Mouse (Mus musculus) heart, postnatal 36 days (tissue): ENCODE results near the gene Cmtm8. TPM values are rescaled to one million over a fixed set of nuclear protein-coding genes. Genes with fewer than 3 reads are reported as not detected.

Experiments
- DNase-seq, 2 experiments: peaks; one replicate each; pipeline ENCODE4 v3.0.0; 2021 to 2022
- intact Hi-C: fragments of 180-260 bp; cut with DNase I; formaldehyde crosslinking; loops from one replicate; pipeline ENCODE4 v1.15.1; 2025
- total RNA-seq, 2 experiments: library from RNA; stranded (reverse); gene quantifications; 2 replicates each; pipeline ENCODE4 v1.2.3; 2021

The Cmtm8 gene
- total RNA-seq, 2 experiments from 2014 or later, result 10.7 to 11.0 TPM

DNA sequence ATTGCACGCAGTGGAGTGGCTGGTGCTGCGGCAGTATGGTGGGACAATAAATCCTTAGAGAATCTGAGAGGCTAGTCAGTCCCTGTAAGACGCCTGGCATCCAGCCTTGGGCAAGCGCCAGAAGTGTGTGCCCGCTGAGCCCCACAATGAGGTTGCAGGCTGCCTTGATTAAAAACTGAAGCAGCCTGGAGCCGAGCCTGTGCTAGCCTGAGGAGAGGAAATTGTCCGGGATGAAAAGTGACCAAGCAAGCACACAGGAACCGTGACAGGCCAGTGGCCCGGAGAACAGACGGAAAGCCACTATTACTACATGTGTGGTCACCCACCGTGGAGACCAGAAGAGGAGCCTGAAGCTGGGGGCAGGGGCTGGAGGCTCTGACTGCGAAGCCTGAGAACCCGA is 76.9 kb downstream of the Cmtm8 start:
- DNase-seq, result no peak
- intact Hi-C loops, result no loop called here

DNA sequence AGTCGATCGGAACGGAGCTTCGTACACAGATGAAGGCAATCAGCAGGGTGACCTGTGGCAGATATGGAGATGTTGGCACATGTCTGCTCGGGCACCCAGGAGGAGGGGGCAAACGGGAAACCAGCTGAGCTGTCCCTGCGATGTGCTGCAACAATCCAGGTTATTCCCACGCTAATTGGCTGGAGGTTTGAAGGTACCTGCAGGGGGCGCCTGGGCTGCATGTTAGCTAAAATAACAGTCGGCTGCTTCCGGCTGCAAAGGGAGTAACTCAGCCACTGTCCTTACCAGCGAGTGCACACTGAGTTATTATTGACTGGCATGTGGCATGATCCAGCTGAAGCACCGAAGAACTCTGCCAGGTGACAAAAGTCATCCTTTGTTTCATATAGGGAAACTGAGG is 80.6 kb downstream of the Cmtm8 start:
- peak in 1 of 2 experiments; percentile 44 for DNase-seq
- intact Hi-C loops, result no loop called here

DNA sequence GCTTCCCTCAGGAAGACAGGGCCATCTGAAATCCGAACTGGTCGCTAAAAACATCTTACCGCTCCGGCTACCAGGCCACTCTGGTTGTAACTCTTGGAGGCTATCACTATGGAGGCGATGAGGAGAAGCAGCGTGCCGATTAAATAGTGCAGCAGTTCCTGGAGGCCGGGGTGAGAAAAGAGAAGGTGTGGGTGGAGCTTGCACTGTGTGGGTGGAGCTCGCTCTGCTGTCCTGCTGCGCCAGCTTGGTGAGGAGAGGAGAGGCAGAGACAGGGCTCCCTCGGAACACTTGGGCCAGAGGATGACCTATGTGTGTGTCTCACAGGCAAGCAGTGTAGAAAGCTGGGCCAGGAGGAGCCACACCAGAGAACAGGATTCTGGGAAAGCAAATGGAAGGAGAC is 82.1 kb downstream of the Cmtm8 start:
- intact Hi-C loops, result no loop called here
- DNase-seq, result no peak

DNA sequence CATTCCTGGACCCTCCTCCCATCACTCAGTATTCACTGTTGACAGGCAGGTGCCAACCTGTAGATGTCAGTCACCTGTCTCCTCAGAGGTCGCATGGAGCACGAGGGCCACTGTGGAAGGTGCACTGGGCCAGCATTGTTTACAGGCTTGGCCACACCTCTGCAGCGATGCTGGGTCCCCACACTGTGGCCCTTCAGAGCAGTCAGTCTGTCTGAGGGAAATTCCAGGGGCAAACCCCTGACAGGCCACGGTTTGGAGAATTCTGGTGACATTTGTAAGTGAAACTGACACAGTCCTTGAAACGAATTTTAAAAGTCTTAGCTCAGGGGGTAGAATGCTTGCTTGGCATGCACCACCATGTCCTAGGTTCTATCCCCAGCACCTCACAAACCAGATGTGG is 83.6 kb downstream of the Cmtm8 start:
- DNase-seq, result no peak
- intact Hi-C loops, result no loop called here

DNA sequence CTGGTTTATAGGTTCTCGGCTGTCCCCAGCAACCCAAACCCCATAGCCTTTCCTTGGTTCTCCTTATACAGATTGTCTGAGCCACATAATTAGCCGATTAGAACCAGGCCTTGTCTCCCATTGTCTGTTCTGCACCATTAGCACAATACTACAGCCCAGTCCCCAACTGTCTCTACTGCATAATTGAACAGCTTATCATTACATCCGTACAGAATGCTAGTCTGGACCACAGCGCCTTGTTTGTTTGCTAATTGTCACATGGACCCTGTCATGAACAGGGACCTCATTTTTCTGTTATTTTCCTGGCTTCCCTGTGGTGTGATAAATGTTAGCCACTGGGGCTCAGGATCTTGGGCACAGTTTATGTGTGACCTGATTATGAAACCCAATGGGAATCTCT is 84.1 kb downstream of the Cmtm8 start:
- intact Hi-C loops, result no loop called here
- DNase-seq, result no peak

DNA sequence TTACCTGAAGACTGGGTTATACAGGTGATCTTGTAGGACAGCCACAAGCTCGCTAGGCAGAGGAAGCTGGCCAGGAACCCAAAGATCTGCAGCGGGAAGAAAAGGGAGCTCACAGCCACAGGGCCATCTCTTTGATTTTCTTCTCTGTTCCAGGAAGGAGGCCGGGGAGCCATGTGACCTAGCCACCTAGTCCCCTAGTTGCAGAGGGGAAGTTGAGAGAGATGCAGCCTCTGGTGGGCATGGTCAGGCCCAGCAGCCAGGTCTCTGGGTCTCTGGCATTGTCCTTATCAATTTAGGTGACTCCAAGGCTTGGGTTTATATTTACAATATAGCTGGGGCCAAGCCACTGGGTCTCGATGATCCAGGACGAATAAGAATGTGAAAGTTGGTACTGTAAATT is 85.2 kb downstream of the Cmtm8 start:
- intact Hi-C loops, result no loop called here
- no peak for DNase-seq

DNA sequence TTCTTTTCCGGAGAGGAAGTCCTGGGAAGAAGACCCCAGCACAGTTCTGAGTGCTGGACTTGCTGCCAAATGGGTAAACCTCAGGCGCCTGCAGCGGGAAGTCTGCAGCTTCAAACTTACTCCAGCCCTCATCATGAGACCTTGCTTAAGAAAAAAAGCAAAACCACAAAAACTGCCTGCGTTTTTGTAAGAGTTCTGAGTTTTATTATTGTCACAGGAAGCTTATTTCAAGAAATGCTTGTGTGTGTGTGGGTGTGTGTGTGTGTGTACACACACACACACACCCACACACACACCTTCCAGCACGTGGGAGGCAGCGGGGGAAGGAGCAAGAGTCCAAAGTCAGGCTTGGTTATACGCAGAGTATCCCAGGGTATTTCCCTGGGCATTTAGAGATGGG is 85.7 kb downstream of the Cmtm8 start:
- intact Hi-C loops, result no loop called here
- DNase-seq, result no peak

DNA sequence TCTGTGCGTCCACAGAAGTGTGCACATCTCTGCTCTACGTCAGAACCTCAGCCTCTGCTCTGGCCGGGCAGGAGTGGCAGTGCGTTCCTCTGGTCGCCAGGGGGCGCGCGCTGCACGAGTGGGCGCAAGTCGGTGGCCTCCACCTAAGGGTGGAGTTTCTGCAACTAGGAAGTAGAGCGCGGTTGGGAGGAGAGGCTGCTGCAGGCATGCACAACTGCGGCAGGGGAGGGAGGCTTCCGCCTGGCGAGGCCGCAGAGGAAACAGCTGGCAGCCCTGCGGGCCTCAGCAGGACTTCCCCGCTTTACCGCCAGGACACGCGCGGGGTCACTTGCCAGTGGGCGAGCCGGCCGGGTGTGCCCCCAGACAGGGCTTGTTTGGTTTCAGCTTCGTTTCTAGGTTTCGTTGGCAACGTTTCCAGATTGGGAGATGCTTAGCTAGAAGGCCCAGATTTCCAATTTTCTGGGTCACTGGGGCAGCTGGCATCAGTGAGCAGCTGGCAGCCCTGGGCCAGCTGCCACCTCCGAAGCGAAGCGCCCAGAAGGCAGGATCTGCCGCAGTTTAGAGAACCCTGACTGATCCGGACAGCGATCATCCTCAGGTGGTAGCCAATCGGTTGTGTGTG is 91.0 kb downstream of the Cmtm8 start:
- intact Hi-C loops, result loop anchor here (1.0 to 5.0 kb wide), 5 partner anchors 28 to 204 kb away; partner anchors contain the start of gene Cmtm7
- peak; percentile 93 to 96 for DNase-seq

DNA sequence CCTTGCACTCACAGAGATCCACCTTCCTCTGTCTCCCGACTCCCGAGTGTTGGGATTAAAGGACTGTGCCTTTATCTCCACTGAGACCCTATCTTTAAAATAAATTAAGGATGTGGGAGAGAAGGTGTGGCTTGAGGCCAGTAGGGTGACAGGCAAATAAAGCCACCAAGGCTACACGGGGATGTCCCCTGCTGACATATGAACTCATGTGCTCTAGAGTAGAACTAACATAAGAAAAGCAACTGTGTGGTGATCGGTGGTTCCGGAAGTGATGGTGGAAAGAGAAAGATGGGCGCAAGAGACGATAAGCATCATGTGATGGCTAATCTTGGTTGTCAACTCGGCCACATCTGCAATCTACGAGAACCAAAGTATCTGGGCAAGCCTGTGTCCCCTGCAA is 91.6 kb downstream of the Cmtm8 start:
- intact Hi-C loops, result loop anchor here (1.0 to 5.0 kb wide), 5 partner anchors 28 to 205 kb away; partner anchors contain the start of gene Cmtm7
- DNase-seq, result no peak

DNA sequence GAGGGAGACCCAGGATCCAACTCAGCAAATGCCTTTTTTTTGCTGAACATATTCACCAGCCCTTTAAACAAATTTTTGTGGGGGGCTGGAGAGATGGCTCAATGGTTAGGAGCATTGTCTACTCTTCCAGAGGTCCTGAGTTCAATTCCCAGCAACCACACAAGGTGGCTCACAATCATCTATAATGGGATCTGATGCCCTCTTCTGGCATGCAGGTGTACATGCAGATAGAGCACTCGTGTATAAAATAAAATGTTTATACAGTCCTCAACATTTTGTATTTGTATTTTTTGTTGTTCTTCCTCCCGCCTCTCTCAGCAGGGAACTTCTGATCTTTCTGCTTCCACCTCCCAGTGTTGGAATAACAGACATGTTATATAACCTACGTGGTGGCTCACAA is 92.4 kb downstream of the Cmtm8 start:
- intact Hi-C loops, result loop anchor here (5.0 kb wide), 2 partner anchors 136 to 206 kb away; no protein-coding TSS in a partner anchor
- no peak for DNase-seq

DNA sequence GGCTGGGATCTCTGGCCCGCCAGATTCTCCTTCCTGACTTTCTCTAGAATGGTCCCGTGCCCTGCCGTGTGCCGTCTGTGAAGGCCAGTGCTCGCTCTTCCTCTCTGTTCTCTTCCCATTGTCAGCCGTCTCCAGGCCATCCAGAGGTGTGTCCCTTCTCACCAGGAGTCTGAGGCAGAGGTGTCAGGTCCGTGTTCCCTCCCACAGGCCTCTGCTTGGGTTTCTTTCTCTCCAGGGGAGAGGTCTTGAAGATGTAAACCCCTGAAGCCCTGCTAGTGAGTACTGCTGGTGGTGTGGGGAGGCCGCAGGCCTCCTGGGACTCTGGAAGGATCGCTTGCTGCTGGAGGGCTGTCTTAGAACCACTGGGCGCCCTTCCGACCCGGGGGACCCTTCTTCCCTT is 96.5 kb downstream of the Cmtm8 start:
- intact Hi-C loops, result no loop called here
- DNase-seq, result no peak

DNA sequence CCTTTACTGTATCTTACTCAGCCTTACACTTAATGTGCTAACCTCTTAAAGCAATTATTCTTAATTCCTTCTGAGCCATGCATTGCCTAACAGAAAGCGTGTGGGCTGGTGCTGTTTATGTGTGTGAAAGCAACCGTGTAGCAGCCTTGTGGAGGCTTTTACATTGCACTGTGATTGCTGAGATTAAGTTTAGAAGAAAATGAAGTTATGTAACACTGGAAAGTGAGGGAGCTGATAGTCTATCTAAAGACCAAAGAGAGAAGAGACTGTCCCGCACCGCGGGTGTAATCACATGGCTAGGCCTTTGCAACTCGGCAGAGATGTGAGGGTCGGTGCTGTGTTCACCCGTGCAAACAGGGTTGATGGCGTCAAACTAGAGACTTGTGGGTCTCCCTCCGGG is 96.9 kb downstream of the Cmtm8 start:
- intact Hi-C loops, result no loop called here
- no peak for DNase-seq

DNA sequence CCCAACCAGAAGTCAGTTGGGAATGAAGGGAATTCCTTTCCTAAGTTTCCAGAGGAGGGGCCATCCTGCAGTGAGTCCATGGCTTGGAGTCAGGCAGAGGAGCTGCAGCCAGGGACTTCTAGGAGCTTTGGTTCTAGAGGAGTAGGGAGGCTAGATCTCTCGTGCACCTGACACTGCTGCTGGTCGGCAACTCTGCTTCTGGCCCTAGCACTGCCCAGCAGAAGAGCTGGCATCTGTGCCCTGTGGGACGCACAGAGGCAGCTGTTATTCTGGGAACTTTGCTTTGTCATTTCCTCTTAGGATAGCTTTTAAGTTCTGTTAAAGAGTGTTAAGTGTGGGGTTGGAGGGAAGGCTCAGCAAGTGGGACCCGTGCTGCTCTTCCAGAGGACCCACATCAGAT is 98.3 kb downstream of the Cmtm8 start:
- intact Hi-C loops, result no loop called here
- DNase-seq, result no peak

DNA sequence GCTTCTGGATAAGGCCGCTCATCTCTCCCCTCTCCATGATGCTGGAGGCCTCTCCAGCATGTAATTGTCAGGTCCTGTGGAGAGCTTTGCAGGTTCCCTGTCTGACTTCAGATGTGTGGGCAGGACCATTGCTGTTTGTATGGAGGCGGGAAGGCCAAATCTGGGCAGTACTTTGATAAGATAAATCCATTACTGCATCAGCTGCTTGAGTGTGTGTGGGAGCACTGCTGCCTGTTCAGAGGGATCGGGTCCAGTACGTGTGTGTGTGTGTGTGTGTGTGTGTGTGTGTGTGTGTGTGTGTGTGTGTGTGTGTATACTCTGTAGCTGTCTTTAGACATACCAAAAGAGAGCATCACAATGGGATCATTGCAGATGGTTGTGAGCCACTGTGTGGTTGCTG is 98.8 kb downstream of the Cmtm8 start:
- DNase-seq, result no peak
- intact Hi-C loops, result no loop called here

DNA sequence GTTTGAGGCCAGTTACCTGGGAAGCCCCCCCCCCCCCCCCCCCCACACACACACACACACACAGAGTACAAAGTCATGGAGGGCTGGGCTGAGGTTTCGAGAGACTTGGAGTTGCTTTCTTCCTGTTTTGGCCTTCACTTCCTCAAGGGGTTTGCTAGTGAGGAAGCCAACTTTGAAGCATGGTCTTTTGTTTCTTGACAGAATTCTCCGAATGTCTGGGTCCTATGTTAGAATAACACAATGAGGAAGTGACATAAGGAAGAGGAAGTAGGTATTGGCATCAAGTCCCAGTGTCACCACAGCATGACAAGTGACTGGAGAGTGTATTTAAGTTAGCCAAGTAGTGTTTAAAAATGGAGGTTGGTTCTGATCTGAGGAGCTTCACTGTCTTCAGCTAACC is 101.2 kb downstream of the Cmtm8 start:
- intact Hi-C loops, result no loop called here

DNA sequence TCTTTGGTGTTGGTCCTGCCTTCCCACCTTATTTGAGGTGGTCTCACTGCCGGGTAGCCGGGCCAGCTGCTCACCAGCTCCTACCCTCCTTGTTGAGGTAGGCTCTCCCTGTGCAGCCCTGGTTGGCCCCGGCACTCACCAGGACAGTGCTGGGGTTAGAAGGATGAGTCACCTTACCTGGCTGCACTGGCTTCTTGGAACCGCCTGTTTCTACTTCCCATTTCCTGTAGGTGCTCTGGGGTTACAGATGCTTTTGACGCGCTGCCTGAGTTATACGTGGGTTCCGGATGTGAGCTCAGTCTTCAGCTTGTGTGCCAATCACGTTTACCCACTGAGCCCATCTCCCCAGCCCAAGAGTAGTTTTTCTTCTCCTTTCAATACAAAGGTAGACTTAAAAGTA is 103.6 kb downstream of the Cmtm8 start:
- intact Hi-C loops, result no loop called here
- DNase-seq, result no peak

More for the DNA sequence above, 101.2 kb downstream of the Cmtm8 start:
- no peak for DNase-seq

Other genes with a start within 250 kb of the Cmtm8 start
- gene Cnot10, start 204.0 kb downstream of the Cmtm8 start, total RNA-seq, result 10 to 100 TPM; 21.2 to 23.0 TPM
- 10 to 100 TPM; 69.9 to 88.1 TPM for gene Dync1li1, start 155.4 kb downstream of the Cmtm8 start, total RNA-seq
- gene Cmtm6, start 113.0 kb downstream of the Cmtm8 start, total RNA-seq, result 10 to 100 TPM; 22.3 to 22.4 TPM
- gene Cmtm7, start 62.3 kb downstream of the Cmtm8 start, total RNA-seq, result 10 to 100 TPM; 12.0 to 15.0 TPM
- 10 to 100 TPM; 42.2 to 44.4 TPM for gene Gpd1l, start 89.8 kb upstream of the Cmtm8 start, total RNA-seq
- gene Osbpl10, start 134.4 kb upstream of the Cmtm8 start, total RNA-seq, result 1 to 10 TPM; 2.2 to 2.7 TPM
- 10 to 100 TPM; 19.7 to 23.9 TPM for gene Rps27rt, start 138.6 kb upstream of the Cmtm8 start, total RNA-seq